Mouse (Mus musculus): ENCODE results near the gene Ugt1a10.

Ugt1a10 gene

GRCm38 (mm10) chr1:88233421-88234247 lies 178.4 kb downstream of the Ugt1a10 start:
- DNase-seq: no peak

GRCm38 (mm10) chr1:88234248-88234610 lies 179.0 kb downstream of the Ugt1a10 start:
- no peak for DNase-seq

- DNase-seq: no peak
Observed at GRCm38 (mm10) chr1:88234646-88235045, 179.5 kb downstream of the Ugt1a10 start.

GRCm38 (mm10) chr1:88235046-88235893 lies 180.1 kb downstream of the Ugt1a10 start:
- no peak for DNase-seq

- no peak for DNase-seq
Observed at GRCm38 (mm10) chr1:88235894-88236415, 180.8 kb downstream of the Ugt1a10 start.

- no peak for DNase-seq
Observed at GRCm38 (mm10) chr1:88237311-88237710, 182.1 kb downstream of the Ugt1a10 start.

- no peak for DNase-seq
Observed at GRCm38 (mm10) chr1:88238771-88239170, 183.6 kb downstream of the Ugt1a10 start.

- peak; percentile 5 for DNase-seq
Observed at GRCm38 (mm10) chr1:88240072-88240471, 184.9 kb downstream of the Ugt1a10 start.

- DNase-seq: peak; percentile 16
Observed at GRCm38 (mm10) chr1:88240579-88240978, 185.4 kb downstream of the Ugt1a10 start.

- peak; percentile 3 for DNase-seq
Observed at GRCm38 (mm10) chr1:88243861-88244260, 188.7 kb downstream of the Ugt1a10 start.

GRCm38 (mm10) chr1:88245881-88246280 lies 190.7 kb downstream of the Ugt1a10 start:
- no peak for DNase-seq

GRCm38 (mm10) chr1:88246386-88246785 lies 191.2 kb downstream of the Ugt1a10 start:
- DNase-seq: no peak

GRCm38 (mm10) chr1:88247660-88248059 lies 192.5 kb downstream of the Ugt1a10 start:
- DNase-seq: no peak

- no peak for DNase-seq
Observed at GRCm38 (mm10) chr1:88248658-88249057, 193.5 kb downstream of the Ugt1a10 start.

- no peak for DNase-seq
Observed at GRCm38 (mm10) chr1:88249596-88249995, 194.4 kb downstream of the Ugt1a10 start.

- DNase-seq: no peak
Observed at GRCm38 (mm10) chr1:88250023-88250422, 194.8 kb downstream of the Ugt1a10 start.

- DNase-seq: no peak
Observed at GRCm38 (mm10) chr1:88253106-88253505, 197.9 kb downstream of the Ugt1a10 start.

GRCm38 (mm10) chr1:88253540-88253939 lies 198.4 kb downstream of the Ugt1a10 start:
- no peak for DNase-seq

GRCm38 (mm10) chr1:88254793-88255465 lies 199.7 kb downstream of the Ugt1a10 start:
- DNase-seq: no peak

GRCm38 (mm10) chr1:88255466-88255857 lies 200.3 kb downstream of the Ugt1a10 start:
- DNase-seq: no peak

GRCm38 (mm10) chr1:88255989-88256754 lies 201.0 kb downstream of the Ugt1a10 start:
- DNase-seq: no peak

All from right cerebral cortex, postnatal 14 days (tissue).